Mouse (Mus musculus): ENCODE data around the gene 4930579G24Rik. TPM values are rescaled to one million over a fixed set of nuclear protein-coding genes. Genes with fewer than 3 reads are reported as not detected.

4930579G24Rik gene
- 10.1 TPM for polyA plus RNA-seq (2017; shearing (Covaris generic))

DNA sequence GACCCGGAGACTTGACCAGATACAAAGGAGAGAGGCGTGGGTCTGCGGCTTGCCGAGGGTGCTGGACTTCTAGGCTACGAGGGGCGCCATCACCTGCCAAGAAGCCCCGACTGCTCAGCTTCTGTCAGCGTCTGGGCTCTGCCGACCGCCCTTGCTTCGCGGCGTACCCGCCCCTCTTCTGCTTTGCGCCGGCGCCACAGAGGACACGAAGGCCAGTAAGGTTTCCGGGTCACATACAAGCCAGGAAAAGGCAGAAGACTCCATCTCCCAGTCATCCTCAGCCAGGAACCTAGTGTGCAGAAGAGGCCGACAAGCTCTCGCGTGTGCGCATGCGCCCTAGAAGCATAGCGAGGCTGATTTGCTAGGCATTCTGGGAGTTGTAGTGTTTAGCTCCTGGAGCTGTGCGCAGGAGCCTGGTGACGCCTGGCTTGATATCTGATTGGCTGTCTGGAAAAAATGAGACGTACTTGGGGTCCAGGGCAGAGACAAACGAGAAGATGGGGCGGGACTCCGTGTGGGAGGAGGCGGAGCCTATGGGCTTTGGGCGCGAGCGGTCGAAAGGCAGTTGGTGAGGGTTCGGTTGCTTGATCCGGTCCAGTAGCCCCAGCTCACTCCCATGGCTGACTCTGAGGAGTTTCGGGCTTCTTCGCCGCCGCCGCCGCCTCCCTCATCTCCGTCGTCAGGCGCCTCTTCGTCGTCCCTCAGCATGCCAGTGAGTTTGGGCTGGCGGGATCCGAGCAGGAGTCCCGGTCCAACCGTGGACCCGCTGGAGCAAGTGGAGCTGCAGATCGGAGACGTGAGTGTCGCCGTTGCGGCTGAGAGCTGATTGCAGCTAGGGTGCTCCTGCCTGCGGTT lies at the start of gene 4930579G24Rik:
Gene 4930579G24Rik, plus strand, starts transcription at position 519 of the 855 bp plus-strand sequence.

DNA sequence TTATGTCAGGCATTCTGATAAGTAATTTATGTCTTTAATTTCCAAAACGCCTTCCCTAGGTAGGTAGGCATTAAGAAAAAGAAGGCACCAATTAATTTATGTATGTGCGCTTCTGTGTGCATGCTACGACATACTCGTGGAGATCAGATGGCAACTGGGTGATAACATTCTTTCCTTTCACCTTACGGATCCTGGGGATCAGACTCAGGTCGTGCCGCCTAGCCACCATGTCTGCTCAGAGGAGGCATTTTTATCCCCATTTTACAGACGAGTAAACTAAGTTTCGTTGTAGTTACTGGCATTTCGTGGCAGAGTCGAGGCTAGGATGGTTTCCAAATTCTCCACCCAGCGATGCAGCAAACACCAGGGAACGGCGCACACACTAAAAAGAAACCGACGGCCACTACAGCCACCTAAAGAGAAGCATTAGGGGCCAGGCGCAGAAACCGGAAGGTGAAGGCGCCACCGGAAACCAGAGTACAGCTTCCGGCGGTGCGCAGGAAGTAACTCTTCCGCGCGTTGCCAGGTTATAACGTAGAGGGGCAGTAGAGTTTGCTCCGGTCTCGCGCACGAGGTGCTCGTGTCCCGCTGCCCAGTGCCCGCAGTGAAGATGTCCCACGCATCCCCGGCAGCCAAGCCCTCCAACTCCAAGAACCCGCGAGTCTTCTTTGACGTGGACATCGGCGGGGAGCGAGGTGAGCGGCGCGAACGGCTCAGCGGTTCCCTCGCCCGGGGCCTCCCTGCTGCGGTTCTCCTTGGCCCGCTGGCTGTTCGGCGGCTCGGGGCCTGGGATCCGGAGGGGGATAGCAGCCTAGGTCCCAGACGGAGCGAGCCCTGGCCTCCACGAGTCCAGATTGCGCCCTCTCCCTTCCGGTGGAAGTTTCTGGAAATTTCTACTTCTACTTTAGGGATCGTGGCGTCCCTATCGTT lies 37.8 kb upstream of the 4930579G24Rik start, which contains the start of gene Ppid:
Gene Ppid, plus strand, starts transcription at position 480 of the 930 bp plus-strand sequence.

DNA sequence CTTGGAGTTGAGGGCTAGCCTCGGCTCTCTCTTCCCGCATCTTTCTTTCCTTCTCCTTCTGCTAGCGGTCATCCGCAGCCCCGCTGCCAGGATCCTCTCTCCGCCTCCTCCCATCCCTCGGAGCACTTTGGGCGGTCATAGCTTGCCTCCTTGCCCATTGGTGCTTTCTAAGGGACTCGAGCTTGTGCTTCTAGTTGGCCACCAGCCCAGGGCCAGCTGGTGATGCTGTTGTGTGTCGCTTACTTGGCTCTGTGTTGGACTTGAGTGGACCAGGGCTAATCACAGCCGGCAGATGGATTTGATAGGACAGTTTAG lies 494 bp downstream of the 4930579G24Rik start, which contains the start of gene Etfdh:
Gene Etfdh, minus strand, starts transcription at position 85 of the 315 bp plus-strand sequence.

Other genes starting within 250 kb of the 4930579G24Rik start
- 0.26 TPM for gene Fnip2, start 61.3 kb upstream of the 4930579G24Rik start, polyA plus RNA-seq (2017; shearing (Covaris generic))
- gene Ppid, start 37.7 kb upstream of the 4930579G24Rik start, polyA plus RNA-seq (2017; shearing (Covaris generic)): 132 TPM
- 56.2 TPM for gene Etfdh, start 421 bp downstream of the 4930579G24Rik start, polyA plus RNA-seq (2017; shearing (Covaris generic))
- 0.07 TPM for gene Rxfp1, start 108.8 kb downstream of the 4930579G24Rik start, polyA plus RNA-seq (2017; shearing (Covaris generic))
- gene Tmem144, start 223.7 kb downstream of the 4930579G24Rik start, polyA plus RNA-seq (2017; shearing (Covaris generic)): 1.1 TPM

Measured in inflammation-experienced regulatory T-cells, adult 16 weeks (primary cell).